Mouse (Mus musculus): ENCODE measurements around the gene Bdh2. TPM values are rescaled to one million over a fixed set of nuclear protein-coding genes. Genes with fewer than 3 reads are reported as not detected.

The Bdh2 gene
- polyA plus RNA-seq, 1 experiment from 2014 or later: 8.8 TPM

DNA sequence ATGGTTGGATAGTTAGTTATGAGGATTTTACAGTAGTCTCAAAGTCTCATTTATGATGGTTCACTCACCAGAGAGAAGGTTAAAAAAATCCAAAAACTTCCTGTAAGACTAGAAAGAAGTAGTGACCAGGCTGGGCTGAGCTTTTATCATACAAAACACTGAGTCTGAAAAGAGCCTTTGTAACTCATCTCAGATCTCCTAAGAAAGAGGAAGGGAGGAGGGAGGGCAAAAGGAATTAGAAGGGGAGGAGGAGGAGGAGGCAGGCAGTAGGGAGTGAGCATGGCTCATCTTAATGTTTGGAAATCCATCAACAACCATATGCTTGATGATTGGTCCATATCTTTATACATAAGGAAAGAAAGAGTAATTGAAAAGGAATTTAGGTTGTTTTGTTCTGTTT is 51.7 kb downstream of the Bdh2 start:
- no peaks in the 10 kb centered on the region for H3K27me3 ChIP-seq (replicated peaks; ENCODE audit: control insufficient read depth, insufficient read depth, low read length)
- no peak overlapping the region for H3K4me2 ChIP-seq (ENCODE audit: low read depth, low read length)

DNA sequence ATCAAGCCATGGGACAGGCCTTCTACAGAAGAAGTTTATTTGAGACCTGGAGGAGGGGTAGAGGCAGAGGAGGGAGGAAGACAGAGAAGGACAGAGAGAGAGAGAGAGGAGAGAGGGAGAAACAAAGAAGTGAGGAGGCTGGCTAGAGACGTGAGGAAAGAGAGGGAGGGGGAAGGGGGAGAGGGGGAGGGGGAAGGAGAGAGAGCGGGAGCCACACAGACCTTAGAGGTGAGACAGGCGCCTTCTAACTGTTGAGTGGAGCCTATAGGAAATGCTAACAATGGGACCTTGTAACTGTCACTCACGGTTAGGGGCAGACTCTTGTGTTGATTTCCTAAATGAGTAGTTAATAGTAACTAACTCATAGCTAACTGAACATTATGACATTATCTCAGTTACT is 52.7 kb downstream of the Bdh2 start:
- H3K36me3 ChIP-seq (ENCODE audit: control insufficient read depth, insufficient read depth, low read length): no peaks in the 10 kb centered on the region
- no peak overlapping the region for H3K4me3 ChIP-seq (ENCODE audit: low read length)
- no peak overlapping the region for H3K9ac ChIP-seq (ENCODE audit: low read depth, low read length)
- no peak for ATAC-seq
- H3K4me1 ChIP-seq (ENCODE audit: control insufficient read depth, insufficient read depth, low read length): no peaks in the 10 kb centered on the region
- H3K4me2 ChIP-seq (ENCODE audit: low read depth, low read length): no peak overlapping the region
- WGBS: 48% methylated on average over 4 of the region's 4 CpGs
- no peaks in the 10 kb centered on the region for H3K9me3 ChIP-seq (ENCODE audit: control insufficient read depth, low read length)
- H3K27me3 ChIP-seq (replicated peaks; ENCODE audit: control insufficient read depth, insufficient read depth, low read length): no peaks in the 10 kb centered on the region
- H3K27ac ChIP-seq (ENCODE audit: low read length): no peak overlapping the region

More for the DNA sequence above, 51.7 kb downstream of the Bdh2 start:
- H3K9me3 ChIP-seq (ENCODE audit: control insufficient read depth, low read length): no peaks in the 10 kb centered on the region
- ATAC-seq: no peak
- no peak overlapping the region for H3K9ac ChIP-seq (ENCODE audit: low read depth, low read length)
- H3K4me1 ChIP-seq (ENCODE audit: control insufficient read depth, insufficient read depth, low read length): no peaks in the 10 kb centered on the region
- no peak overlapping the region for H3K4me3 ChIP-seq (ENCODE audit: low read length)
- no peaks in the 10 kb centered on the region for H3K36me3 ChIP-seq (ENCODE audit: control insufficient read depth, insufficient read depth, low read length)
- no peak overlapping the region for H3K27ac ChIP-seq (ENCODE audit: low read length)

DNA sequence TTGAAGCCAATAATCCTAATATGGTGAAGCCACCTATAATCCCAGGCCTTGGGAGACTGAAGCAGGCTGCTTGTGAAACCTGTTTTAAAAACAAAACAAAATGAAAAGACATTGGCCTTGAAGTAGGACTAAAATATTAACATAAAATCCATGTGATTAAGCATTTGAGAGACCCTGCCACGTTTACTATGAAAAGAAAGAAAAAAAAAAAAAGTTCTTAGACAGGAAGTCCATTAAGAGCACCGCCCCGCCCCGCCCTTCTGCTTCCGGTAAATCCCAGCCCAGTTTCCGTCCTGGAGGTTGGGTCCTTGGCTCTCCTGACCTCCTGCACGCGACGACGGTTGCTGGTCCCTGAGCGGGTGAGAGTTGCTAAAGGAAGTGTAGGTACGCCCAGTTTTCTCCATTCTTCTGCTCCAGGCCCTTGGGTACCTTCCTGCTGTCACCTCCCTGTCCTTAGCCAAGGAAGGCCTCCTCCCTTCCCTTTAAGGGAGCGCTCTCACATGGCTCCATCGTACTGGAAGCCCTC is 66.8 kb downstream of the Bdh2 start, which contains the start of gene Slc9b1:
TSS of gene Slc9b1 (plus strand) at position 291 of the 526 bp plus-strand sequence.
- 79% methylated on average over 14 of the region's 14 CpGs for WGBS
- no peak within 1 kb of the TSS for H3K27ac ChIP-seq (ENCODE audit: low read length)
- H3K9ac ChIP-seq (ENCODE audit: low read depth, low read length): no peak within 1 kb of the TSS
- no peaks in the 10 kb centered on the region for H3K4me1 ChIP-seq (ENCODE audit: control insufficient read depth, insufficient read depth, low read length)
- no peaks in the 10 kb centered on the region for H3K9me3 ChIP-seq (ENCODE audit: control insufficient read depth, low read length)
- H3K27me3 ChIP-seq (replicated peaks; ENCODE audit: control insufficient read depth, insufficient read depth, low read length): no peaks in the 10 kb centered on the region
- no peak for ATAC-seq
- H3K4me2 ChIP-seq (ENCODE audit: low read depth, low read length): no peak within 1 kb of the TSS
- H3K36me3 ChIP-seq (ENCODE audit: control insufficient read depth, insufficient read depth, low read length): no peaks in the 10 kb centered on the region
- H3K4me3 ChIP-seq (ENCODE audit: low read length): no peak within 1 kb of the TSS

DNA sequence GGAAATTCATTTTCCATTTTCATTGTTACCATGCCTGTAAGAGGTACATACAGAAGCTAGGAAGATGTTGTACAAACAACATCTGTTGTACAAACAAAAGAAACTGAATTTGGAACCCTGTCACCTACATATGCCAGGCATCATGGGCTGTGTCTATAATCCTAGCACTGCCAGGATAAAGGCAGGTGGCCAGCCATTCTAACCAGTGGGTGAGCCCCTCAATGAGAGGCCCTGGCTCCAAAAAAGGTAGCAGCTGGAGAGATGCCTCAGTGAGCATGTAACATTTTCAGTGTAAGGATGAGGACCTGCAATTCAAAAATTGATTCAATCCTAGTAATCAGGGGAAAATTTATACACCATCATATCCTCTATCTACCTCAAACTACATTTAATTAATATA is 68.0 kb downstream of the Bdh2 start:
- no peak overlapping the region for H3K4me2 ChIP-seq (ENCODE audit: low read depth, low read length)
- ATAC-seq: no peak
- H3K27me3 ChIP-seq (replicated peaks; ENCODE audit: control insufficient read depth, insufficient read depth, low read length): no peaks in the 10 kb centered on the region
- no peaks in the 10 kb centered on the region for H3K36me3 ChIP-seq (ENCODE audit: control insufficient read depth, insufficient read depth, low read length)
- H3K4me3 ChIP-seq (ENCODE audit: low read length): no peak overlapping the region
- no peaks in the 10 kb centered on the region for H3K9me3 ChIP-seq (ENCODE audit: control insufficient read depth, low read length)
- H3K4me1 ChIP-seq (ENCODE audit: control insufficient read depth, insufficient read depth, low read length): no peaks in the 10 kb centered on the region
- H3K9ac ChIP-seq (ENCODE audit: low read depth, low read length): no peak overlapping the region
- H3K27ac ChIP-seq (ENCODE audit: low read length): no peak overlapping the region

DNA sequence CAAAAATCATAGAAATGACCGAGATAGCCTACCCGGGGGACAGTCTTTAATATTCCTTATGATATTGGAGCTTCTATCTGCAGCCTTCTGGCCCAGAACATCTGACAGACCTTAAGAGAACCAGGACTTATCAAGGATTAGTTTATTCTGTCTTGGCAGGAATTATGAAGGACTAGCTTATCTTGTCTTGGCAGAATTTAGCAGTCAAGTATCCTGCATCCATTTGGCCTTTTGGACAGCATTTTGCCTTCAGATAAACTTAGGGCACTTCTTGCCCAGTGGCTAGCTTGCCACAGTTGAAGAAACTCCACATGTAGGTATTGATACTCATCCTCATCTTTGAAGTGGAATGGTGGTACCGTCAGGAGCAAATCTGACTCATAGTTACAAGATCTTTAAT is 70.8 kb downstream of the Bdh2 start:
- Histone ChIP-seq H3K36me3 (ENCODE audit: control insufficient read depth, insufficient read depth, low read length) (no peaks in the 10 kb centered on the region), H3K9me3 (ENCODE audit: control insufficient read depth, low read length) (no peaks in the 10 kb centered on the region), H3K4me3 (ENCODE audit: low read length) (no peak overlapping the region), H3K27ac (ENCODE audit: low read length) (no peak overlapping the region), H3K4me1 (ENCODE audit: control insufficient read depth, insufficient read depth, low read length) (no peaks in the 10 kb centered on the region), H3K9ac (ENCODE audit: low read depth, low read length) (no peak overlapping the region), H3K4me2 (ENCODE audit: low read depth, low read length) (no peak overlapping the region), H3K27me3 (replicated peaks; ENCODE audit: control insufficient read depth, insufficient read depth, low read length) (no peaks in the 10 kb centered on the region)
- no peak for ATAC-seq
- WGBS: 90% methylated on average over 3 of the region's 3 CpGs

Other genes with a start within 250 kb of the Bdh2 start
- 14.2 and 18.4 TPM in 2 replicates for gene Cenpe, start 68.7 kb upstream of the Bdh2 start, polyA plus RNA-seq (2015; fragmentation: Nextera tagmentation; extraction: Ambion mirVana)
- gene Slc9b2, start 26.5 kb downstream of the Bdh2 start, polyA plus RNA-seq (2015; fragmentation: Nextera tagmentation; extraction: Ambion mirVana): 1.2 and 1.7 TPM in 2 replicates
- 0.17 and 0.27 TPM in 2 replicates for gene Slc9b1, start 66.8 kb downstream of the Bdh2 start, polyA plus RNA-seq (2015; fragmentation: Nextera tagmentation; extraction: Ambion mirVana)
- gene Cisd2, start 142.7 kb downstream of the Bdh2 start, polyA plus RNA-seq (2015; fragmentation: Nextera tagmentation; extraction: Ambion mirVana): 61.2 and 61.9 TPM in 2 replicates
- 497 and 511 TPM in 2 replicates for gene Ube2d3, start 156.9 kb downstream of the Bdh2 start, polyA plus RNA-seq (2015; fragmentation: Nextera tagmentation; extraction: Ambion mirVana)
- 20.1 and 21.3 TPM in 2 replicates for gene Manba, start 204.4 kb downstream of the Bdh2 start, polyA plus RNA-seq (2015; fragmentation: Nextera tagmentation; extraction: Ambion mirVana)

All from intestine, embryonic 16.5 days (tissue).